Mouse (Mus musculus) left cerebral cortex, adult 2 months (tissue): ENCODE results near the gene Acap3. TPM values are rescaled to one million over a fixed set of nuclear protein-coding genes. Genes with fewer than 3 reads are reported as not detected.

Experiments
- DNase-seq, 2 experiments: peaks; one replicate each; pipeline ENCODE4 v3.0.0; 2021 to 2022; ENCODE audit warnings: low spot score in 2 of 2, mixed read lengths in 1 of 2; ENCODE audit errors: extremely low spot score in 1 of 2
- H3K27ac ChIP-seq: fragments of 200-600 bp; 2 replicates; pipeline ENCODE4 v1.8.1; 2022
- H3K4me3 ChIP-seq: fragments of 200-600 bp; 2 replicates; pipeline ENCODE4 v1.8.1; 2022
- CTCF ChIP-seq: fragments of 200-600 bp; IDR thresholded peaks from 2 replicates; pipeline ENCODE4 v1.8.1; 2022; ENCODE audit warnings: antibody characterized with exemption, mild to moderate bottlenecking, moderate library complexity
- intact Hi-C: fragments of 180-260 bp; cut with DNase I; formaldehyde crosslinking; loops from one replicate; pipeline ENCODE4 v1.15.1; 2025
- total RNA-seq, 2 experiments: library from RNA; stranded (reverse); gene quantifications; 2 replicates each; pipeline ENCODE4 v1.2.3; 2021

Gene Acap3
- total RNA-seq, 2 experiments from 2014 or later, result 139 to 152 TPM

- no peak for DNase-seq
Measured at GRCm38 (mm10) chr4:155888181-155888580, 3.4 kb upstream of the Acap3 start.

GRCm38 (mm10) chr4:155889316-155889715 lies 2.3 kb upstream of the Acap3 start:
- intact Hi-C loops, result no loop called here
- H3K27ac ChIP-seq, result no peak overlapping the region
- H3K4me3 ChIP-seq, result no peak overlapping the region
- peak in 1 of 2 experiments; percentile 7 for DNase-seq
- no peak for TF ChIP-seq CTCF

More at GRCm38 (mm10) chr4:155888181-155888580, 3.4 kb upstream of the Acap3 start:
- no peak overlapping the region for H3K27ac ChIP-seq
- intact Hi-C loops, result no loop called here
- no peak for TF ChIP-seq CTCF
- no peak overlapping the region for H3K4me3 ChIP-seq

GRCm38 (mm10) chr4:155891011-155891471 lies 581 bp upstream of the Acap3 start:
- no peak for TF ChIP-seq CTCF
- DNase-seq, result no peak
- H3K4me3 ChIP-seq, result peak overlapping the region; percentile 100
- intact Hi-C loops, result loop anchor here (2.0 to 5.0 kb wide), 2 partner anchors 22 to 101 kb away; partner anchors contain the start of genes B3galt6, Cptp, Ints11 and Sdf4
- H3K27ac ChIP-seq, result peak overlapping the region; percentile 100

GRCm38 (mm10) chr4:155892017-155892416 lies 395 bp downstream of the Acap3 start:
- Histone ChIP-seq H3K4me3 (peak overlapping the region; percentile 100), H3K27ac (peak overlapping the region; percentile 100)
- intact Hi-C loops, result loop anchor here (2.0 to 5.0 kb wide), 2 partner anchors 51 to 100 kb away; partner anchors contain the start of genes B3galt6, Sdf4 and Ube2j2
- DNase-seq, result peak; percentile 86 to 87
- TF ChIP-seq CTCF, result peak; percentile 39

GRCm38 (mm10) chr4:155892438-155893211 lies 1.0 kb downstream of the Acap3 start:
- Histone ChIP-seq H3K27ac (peak overlapping the region; percentile 100), H3K4me3 (peak overlapping the region; percentile 100)
- peak in 1 of 2 experiments; percentile 43 for DNase-seq
- TF ChIP-seq CTCF, result no peak
- intact Hi-C loops, result loop anchor here (2.0 to 5.0 kb wide), 2 partner anchors 50 to 100 kb away; partner anchors contain the start of genes B3galt6, Sdf4 and Ube2j2

- peak in 1 of 2 experiments; percentile 7 for DNase-seq
- intact Hi-C loops, result loop anchor here (2.0 to 5.0 kb wide), 2 partner anchors 50 to 99 kb away; partner anchors contain the start of genes B3galt6, Sdf4 and Ube2j2
- H3K4me3 ChIP-seq, result peak overlapping the region; percentile 100
- no peak for TF ChIP-seq CTCF
- peak overlapping the region; percentile 93; the same call in 1 of the 2 replicates for H3K27ac ChIP-seq
Measured at GRCm38 (mm10) chr4:155893212-155893690, 1.6 kb downstream of the Acap3 start.

DNA sequence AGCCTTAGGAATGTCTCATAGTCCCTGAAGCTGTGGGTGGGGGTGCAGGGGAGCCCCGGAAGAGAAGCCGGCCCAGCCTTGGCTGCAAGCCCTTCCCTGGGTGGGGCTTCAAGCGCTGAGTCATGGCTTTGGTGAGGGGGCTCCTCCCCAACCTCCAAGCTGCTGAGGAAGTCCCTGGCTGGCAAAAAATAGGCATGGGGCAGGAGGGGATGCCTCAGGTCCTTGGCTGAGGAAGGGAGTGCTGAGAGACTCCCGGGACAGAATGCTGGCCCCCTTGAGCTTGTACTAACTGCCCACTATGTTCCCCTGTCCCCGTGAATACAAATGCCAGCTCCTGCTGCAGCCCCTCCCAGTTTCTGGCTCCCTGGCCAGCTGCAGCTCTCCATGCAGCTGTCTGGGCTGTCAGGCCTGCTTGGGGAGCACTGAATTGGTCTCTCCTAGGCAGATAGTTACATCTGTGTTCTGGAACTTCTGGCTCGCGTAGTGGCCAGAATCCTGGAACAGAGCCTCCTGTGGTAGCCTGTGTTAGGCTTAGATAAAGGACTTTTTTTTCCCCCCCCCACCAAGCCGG lies 2.8 kb downstream of the Acap3 start:
- no peak; the same call in 1 of the 2 replicates for TF ChIP-seq CTCF
- DNase-seq, result peak; percentile 80 to 83
- peak overlapping the region; percentile 93 for H3K27ac ChIP-seq
- intact Hi-C loops, result loop anchor here (5.0 kb wide), 1 partner anchor 98 kb away; the partner anchor contains the start of genes B3galt6 and Sdf4
- peak overlapping the region; percentile 100 for H3K4me3 ChIP-seq

- intact Hi-C loops, result no loop called here
- peak overlapping the region; percentile 93 for H3K27ac ChIP-seq
- peak; percentile 71 for DNase-seq
- peak overlapping the region; percentile 100 for H3K4me3 ChIP-seq
- TF ChIP-seq CTCF, result no peak
Measured at GRCm38 (mm10) chr4:155895216-155895615, 3.6 kb downstream of the Acap3 start.

- peak overlapping the region; percentile 100 for H3K4me3 ChIP-seq
- H3K27ac ChIP-seq, result peak overlapping the region; percentile 93
- peak in 1 of 2 experiments; percentile 9 for DNase-seq
- intact Hi-C loops, result no loop called here
- no peak for TF ChIP-seq CTCF
Measured at GRCm38 (mm10) chr4:155895826-155896225, 4.2 kb downstream of the Acap3 start.

- intact Hi-C loops, result no loop called here
- no peak overlapping the region for H3K27ac ChIP-seq
- no peak overlapping the region for H3K4me3 ChIP-seq
- TF ChIP-seq CTCF, result no peak
- DNase-seq, result peak in 1 of 2 experiments; percentile 7
Measured at GRCm38 (mm10) chr4:155896461-155896860, 4.8 kb downstream of the Acap3 start.

GRCm38 (mm10) chr4:155898318-155898717 lies 6.7 kb downstream of the Acap3 start:
- no peak overlapping the region for H3K27ac ChIP-seq
- H3K4me3 ChIP-seq, result no peak overlapping the region
- intact Hi-C loops, result no loop called here
- DNase-seq, result no peak
- no peak; the same call in 1 of the 2 replicates for TF ChIP-seq CTCF

GRCm38 (mm10) chr4:155899355-155899754 lies 7.7 kb downstream of the Acap3 start:
- peak in 1 of 2 experiments; percentile 8 for DNase-seq
- TF ChIP-seq CTCF, result no peak
- H3K27ac ChIP-seq, result no peak overlapping the region
- intact Hi-C loops, result no loop called here
- H3K4me3 ChIP-seq, result no peak overlapping the region
